ENCODE assay signal across 17 mouse cellular contexts in genomic region chr4:58330016-58330415, GRCm38 (mm10). TPM values are rescaled to one million over a fixed set of nuclear protein-coding genes. Genes with fewer than 3 reads are reported as not detected.
"Had no signal": no experiment of that assay in that cellular context is flagged by ENCODE, and none has a peak within 500 bp of the region (broad histone marks: within the 10 kb centered on the region; RNA-seq: fewer than 3 reads in every experiment).

No protein-coding gene starts in this region.

- H3K27ac ChIP-seq: neural tube, embryonic 13.5 days; neural tube, embryonic 15.5 days; stomach, embryonic 15.5 days; stomach, postnatal 0 days had no signal

- DNase-seq: retina, postnatal 1 day; right cerebral cortex, adult 18-20 months; right cerebral cortex, postnatal 14 days; right cerebral cortex, postnatal 25 days; right cerebral cortex, postnatal 4 days; spleen, adult 18-20 months; thymus, adult 18-20 months; thymus, adult 2 months; thymus, postnatal 14 days; thymus, postnatal 25 days; thymus, postnatal 36 days; thymus, postnatal 4 days had no signal

- H3K4me3 ChIP-seq: neural tube, embryonic 13.5 days; neural tube, embryonic 15.5 days; stomach, embryonic 15.5 days had no signal

RNA-seq across cellular contexts. Expression of gene Musk, which starts 44.3 kb away (rescaled TPM):
- total RNA-seq: neutrophil, adult 5-6 weeks had no signal
